ENCODE assay signal across 15 mouse cellular contexts in genomic region chr19:57970342-57970895, GRCm38 (mm10).
A peak's percentile ranks its signal among the peaks of the same experiment; 100 is the strongest.
DNase-seq lines count a peak whose midpoint lies in the region; ATAC-seq and TF ChIP-seq lines count a peak whose summit lies in the region.
"Had no signal": no experiment of that assay in that cellular context is flagged by ENCODE, and none has a peak within 500 bp of the region (broad histone marks: within the 10 kb centered on the region; RNA-seq: fewer than 3 reads in every experiment).

No protein-coding gene starts in this region.

- TF ChIP-seq CTCF in intestine, postnatal 0 days (IDR thresholded peaks at IDR 0.05; ENCODE audit: low read depth): 0 out of 2 replicates have a peak, but pooled peaks have one; percentile 6
- TF ChIP-seq CTCF in embryonic fibroblast, embryonic 13.5 days (IDR thresholded peaks at IDR 0.05; ENCODE audit: borderline replicate concordance, insufficient read depth, low read length): no peak

- H3K27me3 ChIP-seq in intestine, postnatal 0 days (replicated peaks; ENCODE audit: control insufficient read depth, insufficient read depth, low read length): no peaks in the 10 kb centered on the region
- H3K27me3 ChIP-seq in intestine, embryonic 15.5 days (replicated peaks): no peaks in the 10 kb centered on the region
- H3K27me3 ChIP-seq: hindbrain, embryonic 13.5 days; limb, embryonic 15.5 days; lung, embryonic 15.5 days had no signal

- H3K36me3 ChIP-seq in intestine, postnatal 0 days (ENCODE audit: control insufficient read depth, insufficient read depth): no peaks in the 10 kb centered on the region
- H3K36me3 ChIP-seq in intestine, embryonic 15.5 days: no peaks in the 10 kb centered on the region
- H3K36me3 ChIP-seq: lung, embryonic 15.5 days had no signal

- no peak overlapping the region for H3K4me3 ChIP-seq in intestine, postnatal 0 days (ENCODE audit: low read depth, low read length)
- no peak overlapping the region for H3K4me3 ChIP-seq in intestine, embryonic 15.5 days (replicated peaks)
- H3K4me3 ChIP-seq in embryonic fibroblast, embryonic 13.5 days (ENCODE audit: insufficient read depth, low read length): no peak overlapping the region
- H3K4me3 ChIP-seq: hindbrain, embryonic 13.5 days; limb, embryonic 15.5 days; lung, embryonic 15.5 days had no signal

- ATAC-seq in intestine, postnatal 0 days: no peak
- ATAC-seq in intestine, embryonic 15.5 days: no peak
- ATAC-seq: activated CD4-positive, CD25-positive, alpha-beta regulatory T cell, adult 4 months had no signal

- no peaks in the 10 kb centered on the region for H3K9me3 ChIP-seq in intestine, postnatal 0 days (ENCODE audit: control insufficient read depth)
- no peaks in the 10 kb centered on the region for H3K9me3 ChIP-seq in intestine, embryonic 15.5 days
- H3K9me3 ChIP-seq: hindbrain, embryonic 13.5 days; limb, embryonic 15.5 days; lung, embryonic 15.5 days had no signal

- no peak overlapping the region for H3K9ac ChIP-seq in intestine, postnatal 0 days (ENCODE audit: low read depth, low read length)
- H3K9ac ChIP-seq in intestine, embryonic 15.5 days: no peak overlapping the region
- H3K9ac ChIP-seq: hindbrain, embryonic 13.5 days; limb, embryonic 15.5 days; lung, embryonic 15.5 days had no signal

- H3K4me1 ChIP-seq in intestine, postnatal 0 days (replicated peaks; ENCODE audit: control insufficient read depth, insufficient read depth, low read length): no peaks in the 10 kb centered on the region
- no peaks in the 10 kb centered on the region for H3K4me1 ChIP-seq in intestine, embryonic 15.5 days (replicated peaks)
- peaks cover 8% of the 10 kb centered on the region for H3K4me1 ChIP-seq in embryonic fibroblast, embryonic 13.5 days (ENCODE audit: control insufficient read depth, insufficient read depth, low read length)
- H3K4me1 ChIP-seq: hindbrain, embryonic 13.5 days; limb, embryonic 15.5 days; lung, embryonic 15.5 days had no signal

- no peak overlapping the region for H3K27ac ChIP-seq in intestine, postnatal 0 days (ENCODE audit: low read depth, low read length)
- H3K27ac ChIP-seq in intestine, embryonic 15.5 days: no peak overlapping the region
- peak overlapping the region; percentile 89 for H3K27ac ChIP-seq in embryonic fibroblast, embryonic 13.5 days (ENCODE audit: insufficient read depth, low read length)
- H3K27ac ChIP-seq: hindbrain, embryonic 13.5 days; limb, embryonic 15.5 days; lung, embryonic 15.5 days had no signal

- TF ChIP-seq POLR2A in embryonic fibroblast, embryonic 13.5 days (IDR thresholded peaks at IDR 0.05; ENCODE audit: low read depth, low read length): no peak

- intact Hi-C loops in gastrocnemius, postnatal 14 days (cut with DNase I; ENCODE audit: low total_unique reads): no loop called here

- peak; percentile 42 for DNase-seq in right cerebral cortex, adult 18-20 months
- no peak for DNase-seq in right cerebral cortex, postnatal 4 days
- DNase-seq in gastrocnemius, postnatal 14 days: no peak
- no peak for DNase-seq in spleen, postnatal 14 days (ENCODE audit: low spot score in 2 of 2)
- DNase-seq: cerebellum, postnatal 25 days; heart, adult 18-20 months; kidney, adult 11 months; kidney, postnatal 36 days had no signal

- 85% methylated on average over 13 of the region's 13 CpGs for WGBS in intestine, postnatal 0 days
- WGBS in intestine, embryonic 15.5 days: 79% methylated on average over 13 of the region's 13 CpGs

- H3K4me2 ChIP-seq in intestine, postnatal 0 days (replicated peaks; ENCODE audit: low read depth): no peak overlapping the region
- H3K4me2 ChIP-seq in intestine, embryonic 15.5 days (replicated peaks): no peak overlapping the region
- H3K4me2 ChIP-seq: hindbrain, embryonic 13.5 days; limb, embryonic 15.5 days; lung, embryonic 15.5 days had no signal
